Mouse (Mus musculus) myocyte (in vitro differentiated cells): ENCODE results near the gene Olfr657.

ENCODE experiments used
- CEBPB ChIP-seq: IDR thresholded peaks from 2 replicates; pipeline ENCODE4 v1.6.1; 2011; ENCODE audit warnings: mild to moderate bottlenecking, moderate library complexity; ENCODE audit not compliant: poor library complexity, insufficient read depth, severe bottlenecking
- E2F4 ChIP-seq: IDR thresholded peaks from one replicate; pipeline ENCODE4 v1.6.1; 2011; ENCODE audit warnings: mild to moderate bottlenecking, control low read depth, moderate library complexity; ENCODE audit not compliant: insufficient read depth
- MAX ChIP-seq: IDR thresholded peaks from one replicate; pipeline ENCODE4 v1.6.1; 2011; ENCODE audit warnings: low read depth, mild to moderate bottlenecking, control low read depth
- MYOG ChIP-seq, 3 experiments: IDR thresholded peaks; one replicate each; pipeline ENCODE4 v1.6.1; 2011; ENCODE audit warnings: control low read depth in 2 of 3, low read depth in 2 of 3, mild to moderate bottlenecking in 2 of 3; ENCODE audit not compliant: insufficient read length in 2 of 3, control insufficient read depth in 1 of 3, insufficient read depth in 1 of 3
- POLR2A ChIP-seq: IDR thresholded peaks from one replicate; pipeline ENCODE4 v1.6.1; 2011; ENCODE audit warnings: low read depth, mild to moderate bottlenecking, control low read depth, moderate library complexity; ENCODE audit not compliant: insufficient read length
- POLR2AphosphoS2 ChIP-seq: IDR thresholded peaks from one replicate; pipeline ENCODE4 v1.6.1; 2011; ENCODE audit warnings: low read depth, control low read depth; ENCODE audit not compliant: insufficient read length
- REST ChIP-seq: IDR thresholded peaks from one replicate; pipeline ENCODE4 v1.6.1; 2011; ENCODE audit warnings: mild to moderate bottlenecking, control low read depth, moderate library complexity; ENCODE audit not compliant: insufficient read depth, insufficient read length
- SRF ChIP-seq: IDR thresholded peaks from one replicate; pipeline ENCODE4 v1.6.1; 2011; ENCODE audit warnings: low read depth; ENCODE audit not compliant: control insufficient read depth, insufficient read length
- TCF12 ChIP-seq: IDR thresholded peaks from one replicate; pipeline ENCODE4 v1.6.1; 2011; ENCODE audit warnings: mild to moderate bottlenecking, control low read depth; ENCODE audit not compliant: poor library complexity, insufficient read depth, severe bottlenecking
- TCF3 ChIP-seq: IDR thresholded peaks from one replicate; pipeline ENCODE4 v1.6.1; 2011; ENCODE audit warnings: low read depth, control low read depth; ENCODE audit not compliant: insufficient read length
- USF1 ChIP-seq: IDR thresholded peaks from one replicate; pipeline ENCODE4 v1.6.1; 2011; ENCODE audit warnings: low read depth, mild to moderate bottlenecking, control low read depth, moderate library complexity

DNA sequence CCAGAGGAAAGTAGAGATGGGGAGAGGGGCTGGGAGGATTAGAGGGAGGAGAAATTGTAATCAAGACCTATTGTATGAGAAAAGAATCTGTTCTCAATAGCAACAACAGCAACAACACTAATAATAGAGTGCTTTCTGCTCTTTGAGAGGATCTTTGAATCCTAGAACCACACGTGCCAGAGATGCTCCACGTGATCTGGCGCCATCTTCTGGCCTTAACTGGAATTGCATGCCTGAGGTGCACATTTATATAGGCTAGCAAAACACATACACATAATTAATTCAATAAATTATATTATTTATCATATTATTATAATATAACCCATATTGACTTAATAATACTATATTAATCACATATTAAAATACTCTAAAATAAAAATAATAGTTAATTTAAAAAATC, 21.4 kb upstream of the Olfr657 start:
- no peak for TF ChIP-seq TCF12
- no peak for TF ChIP-seq CEBPB
- no peak for TF ChIP-seq REST
- TF ChIP-seq MAX = no peak
- TF ChIP-seq POLR2A = no peak
- TF ChIP-seq POLR2AphosphoS2 = no peak
- no peak for TF ChIP-seq USF1
- no peak for TF ChIP-seq MYOG (IDR thresholded peaks at IDR 0.05; ENCODE audit: control insufficient read depth in 1 of 3, insufficient read depth in 1 of 3, insufficient read length in 2 of 3, low read depth in 2 of 3)
- TF ChIP-seq E2F4 = no peak
- TF ChIP-seq TCF3 = no peak
- no peak for TF ChIP-seq SRF
